Mouse (Mus musculus): ENCODE data around the gene Vps18.
A peak's percentile ranks its signal among the peaks of the same experiment; 100 is the strongest.

The Vps18 gene

GRCm38 (mm10) chr2:119288270-119288882, at the start of gene Vps18:
Vps18 (plus strand) TSS chr2:119288740.
- DNase-seq (ENCODE audit: low spot score in 2 of 2) = peak; percentile 97 to 98

GRCm38 (mm10) chr2:119240075-119240818, 48.3 kb upstream of the Vps18 start:
- no peak for DNase-seq (ENCODE audit: low spot score in 2 of 2)

GRCm38 (mm10) chr2:119240819-119241186, 47.7 kb upstream of the Vps18 start:
- DNase-seq (ENCODE audit: low spot score in 2 of 2) = no peak

GRCm38 (mm10) chr2:119242548-119242947, 46.0 kb upstream of the Vps18 start:
- DNase-seq (ENCODE audit: low spot score in 2 of 2) = no peak

GRCm38 (mm10) chr2:119245246-119245645, 43.3 kb upstream of the Vps18 start:
- no peak for DNase-seq (ENCODE audit: low spot score in 2 of 2)

- DNase-seq (ENCODE audit: low spot score in 2 of 2) = no peak
Observed at GRCm38 (mm10) chr2:119247904-119248303, 40.6 kb upstream of the Vps18 start.

- no peak for DNase-seq (ENCODE audit: low spot score in 2 of 2)
Observed at GRCm38 (mm10) chr2:119249592-119250061, 38.9 kb upstream of the Vps18 start.

GRCm38 (mm10) chr2:119250377-119250776, 38.2 kb upstream of the Vps18 start:
- DNase-seq (ENCODE audit: low spot score in 2 of 2) = no peak

- peak; percentile 76 to 86 for DNase-seq (ENCODE audit: low spot score in 2 of 2)
Observed at GRCm38 (mm10) chr2:119250826-119251478, 37.6 kb upstream of the Vps18 start.

GRCm38 (mm10) chr2:119254976-119255375, 33.6 kb upstream of the Vps18 start:
- no peak for DNase-seq (ENCODE audit: low spot score in 2 of 2)

GRCm38 (mm10) chr2:119260518-119260917, 28.0 kb upstream of the Vps18 start:
- DNase-seq (ENCODE audit: low spot score in 2 of 2) = no peak

GRCm38 (mm10) chr2:119261326-119261725, 27.2 kb upstream of the Vps18 start:
- DNase-seq (ENCODE audit: low spot score in 2 of 2) = no peak

- DNase-seq (ENCODE audit: low spot score in 2 of 2) = peak in 1 of 2 experiments; percentile 47
Observed at GRCm38 (mm10) chr2:119262978-119263377, 25.6 kb upstream of the Vps18 start.

GRCm38 (mm10) chr2:119263813-119264212, 24.7 kb upstream of the Vps18 start:
- no peak for DNase-seq (ENCODE audit: low spot score in 2 of 2)

- no peak for DNase-seq (ENCODE audit: low spot score in 2 of 2)
Observed at GRCm38 (mm10) chr2:119270286-119270642, 18.3 kb upstream of the Vps18 start.

GRCm38 (mm10) chr2:119270643-119271331, 17.8 kb upstream of the Vps18 start, which contains the start of gene Rhov:
Rhov (minus strand) TSS chr2:119271272.
- DNase-seq (ENCODE audit: low spot score in 2 of 2) = peak; percentile 43 to 64

GRCm38 (mm10) chr2:119274126-119274525, 14.4 kb upstream of the Vps18 start:
- no peak for DNase-seq (ENCODE audit: low spot score in 2 of 2)

- DNase-seq (ENCODE audit: low spot score in 2 of 2) = no peak
Observed at GRCm38 (mm10) chr2:119276926-119277325, 11.6 kb upstream of the Vps18 start.

GRCm38 (mm10) chr2:119277810-119278209, 10.7 kb upstream of the Vps18 start:
- no peak for DNase-seq (ENCODE audit: low spot score in 2 of 2)

GRCm38 (mm10) chr2:119281899-119282565, 6.5 kb upstream of the Vps18 start:
- DNase-seq (ENCODE audit: low spot score in 2 of 2) = no peak

GRCm38 (mm10) chr2:119287372-119287771, 1.2 kb upstream of the Vps18 start:
- no peak for DNase-seq (ENCODE audit: low spot score in 2 of 2)

- DNase-seq (ENCODE audit: low spot score in 2 of 2) = no peak
Observed at GRCm38 (mm10) chr2:119289014-119289416, 475 bp downstream of the Vps18 start.
